Mouse (Mus musculus) lung, postnatal 10 days (tissue): ENCODE measurements around the gene H60b.
"Not testable (repeated sequence)": the region's sequence is repeated elsewhere in the genome, so short reads cannot be mapped to it uniquely, and the experiment has no call there.

Experiments
- DNase-seq: peaks from one replicate; pipeline ENCODE4 v3.0.0; 2021

H60b gene

GRCm38 (mm10) chr10:22158310-22158999 lies at the start of gene H60b, which contains the start of gene Raet1e:
Gene H60b, plus strand, starts transcription at chr10:22158586.
Gene Raet1e, plus strand, starts transcription at chr10:22158569.
- DNase-seq = peak; percentile 86

- DNase-seq = peak; percentile 89
These were observed 17.6 kb upstream of the H60b start for GRCm38 (mm10) chr10:22140665-22141280.

- peak; percentile 35 for DNase-seq
These were observed 16.2 kb upstream of the H60b start for GRCm38 (mm10) chr10:22142194-22142593.

- no peak for DNase-seq
These were observed 15.5 kb upstream of the H60b start for GRCm38 (mm10) chr10:22142926-22143325.

- DNase-seq = peak; percentile 83
These were observed 9.8 kb upstream of the H60b start for GRCm38 (mm10) chr10:22148441-22149072.

- no peak for DNase-seq
These were observed 9.2 kb upstream of the H60b start, which contains the start of gene E030030I06Rik for GRCm38 (mm10) chr10:22149073-22149690. Gene E030030I06Rik, minus strand, starts transcription at chr10:22149270.

- DNase-seq = no peak
These were observed 8.5 kb upstream of the H60b start for GRCm38 (mm10) chr10:22149691-22150465.

GRCm38 (mm10) chr10:22150593-22150992 lies 7.8 kb upstream of the H60b start:
- DNase-seq = no peak

GRCm38 (mm10) chr10:22151056-22151862 lies 7.1 kb upstream of the H60b start:
- DNase-seq = not testable (repeated sequence)

- DNase-seq = not testable (repeated sequence)
These were observed 6.3 kb upstream of the H60b start for GRCm38 (mm10) chr10:22151863-22152640.

GRCm38 (mm10) chr10:22153147-22153690 lies 5.2 kb upstream of the H60b start:
- DNase-seq = not testable (repeated sequence)

- DNase-seq = not testable (repeated sequence)
These were observed 4.3 kb upstream of the H60b start for GRCm38 (mm10) chr10:22154127-22154526.

GRCm38 (mm10) chr10:22154871-22155799 lies 3.3 kb upstream of the H60b start:
- no peak for DNase-seq

GRCm38 (mm10) chr10:22159131-22159561 lies 760 bp downstream of the H60b start:
- no peak for DNase-seq

- no peak for DNase-seq
These were observed 1.3 kb downstream of the H60b start for GRCm38 (mm10) chr10:22159581-22160140.

GRCm38 (mm10) chr10:22163279-22163678 lies 4.9 kb downstream of the H60b start:
- DNase-seq = not testable (repeated sequence)

GRCm38 (mm10) chr10:22163705-22164583 lies 5.6 kb downstream of the H60b start:
- peak; percentile 82 for DNase-seq
